Mouse (Mus musculus) liver, adult 2 months (tissue): ENCODE data around the gene Dohh. TPM values are rescaled to one million over a fixed set of nuclear protein-coding genes. Genes with fewer than 3 reads are reported as not detected.

Source experiments
- DNase-seq: peaks from one replicate; pipeline ENCODE4 v3.0.0-alpha.2; 2011; ENCODE audit warnings: low read depth, low spot score; ENCODE audit errors: extremely low read depth
- H3K27ac ChIP-seq: fragments of 200-500 bp; replicated peaks from 2 replicates; pipeline ENCODE4 v1.5.1; 2012; ENCODE audit warnings: low read depth, mild to moderate bottlenecking, control low read depth, inconsistent platforms, low read length; ENCODE audit not compliant: insufficient read depth
- H3K27me3 ChIP-seq: fragments of 200-500 bp; 2 replicates; pipeline ENCODE4 v1.6.1; 2012; ENCODE audit warnings: mild to moderate bottlenecking, moderate library complexity, low read length, inconsistent platforms; ENCODE audit not compliant: control insufficient read depth, insufficient read depth
- H3K36me3 ChIP-seq: fragments of 200-500 bp; 2 replicates; pipeline ENCODE4 v1.6.1; 2012; ENCODE audit warnings: low read length, inconsistent platforms; ENCODE audit not compliant: control insufficient read depth, insufficient read depth
- H3K4me1 ChIP-seq: fragments of 200-500 bp; 2 replicates; pipeline ENCODE4 v1.6.1; 2011; ENCODE audit warnings: low read length; ENCODE audit not compliant: control insufficient read depth, insufficient read depth
- H3K4me3 ChIP-seq: fragments of 200-500 bp; 2 replicates; pipeline ENCODE4 v1.5.1; 2011; ENCODE audit warnings: low read depth, mild to moderate bottlenecking, control low read depth, low read length, moderate library complexity; ENCODE audit not compliant: insufficient read depth
- H3K79me2 ChIP-seq: fragments of 200-500 bp; 2 replicates; pipeline ENCODE4 v1.6.1; 2012; ENCODE audit warnings: inconsistent platforms, mild to moderate bottlenecking, low read length, moderate library complexity; ENCODE audit not compliant: control insufficient read depth, insufficient read depth
- H3K9ac ChIP-seq: fragments of 200-500 bp; 2 replicates; pipeline ENCODE4 v1.6.1; 2012; ENCODE audit warnings: low read depth, mild to moderate bottlenecking, control low read depth, inconsistent platforms, low read length
- CTCF ChIP-seq: fragments of 200-500 bp; IDR thresholded peaks from 2 replicates; pipeline ENCODE4 v1.5.1; 2011; ENCODE audit warnings: low read depth, low read length, control low read depth
- POLR2A ChIP-seq: fragments of 200-500 bp; IDR thresholded peaks from 2 replicates; pipeline ENCODE4 v1.6.1; 2011; ENCODE audit warnings: low read length, control low read depth; ENCODE audit not compliant: insufficient read depth; ENCODE audit errors: extremely low read depth
- WGBS: fragments of 180-500 bp; shearing (Covaris S2); methylation state at CpG from one replicate; pipeline ENCODE4 v1.1.7; 2018; 5-methylcytosine and 5-hydroxymethylcytosine counted together
- polyA plus RNA-seq: library from polyadenylated mRNA; depleted of rRNA; stranded (reverse); fragments of >200 nt; gene quantifications from 2 replicates; pipeline ENCODE4 v1.2.3, GENCODE M21; 2012
- total RNA-seq: library from RNA; depleted of rRNA; stranded (reverse); fragments of >200 nt; gene quantifications from 2 replicates; pipeline ENCODE4 v1.2.3, GENCODE M21; 2014

The Dohh gene
- total and polyA plus RNA-seq, 2 experiments, result 39.7 to 49.7 TPM

DNA sequence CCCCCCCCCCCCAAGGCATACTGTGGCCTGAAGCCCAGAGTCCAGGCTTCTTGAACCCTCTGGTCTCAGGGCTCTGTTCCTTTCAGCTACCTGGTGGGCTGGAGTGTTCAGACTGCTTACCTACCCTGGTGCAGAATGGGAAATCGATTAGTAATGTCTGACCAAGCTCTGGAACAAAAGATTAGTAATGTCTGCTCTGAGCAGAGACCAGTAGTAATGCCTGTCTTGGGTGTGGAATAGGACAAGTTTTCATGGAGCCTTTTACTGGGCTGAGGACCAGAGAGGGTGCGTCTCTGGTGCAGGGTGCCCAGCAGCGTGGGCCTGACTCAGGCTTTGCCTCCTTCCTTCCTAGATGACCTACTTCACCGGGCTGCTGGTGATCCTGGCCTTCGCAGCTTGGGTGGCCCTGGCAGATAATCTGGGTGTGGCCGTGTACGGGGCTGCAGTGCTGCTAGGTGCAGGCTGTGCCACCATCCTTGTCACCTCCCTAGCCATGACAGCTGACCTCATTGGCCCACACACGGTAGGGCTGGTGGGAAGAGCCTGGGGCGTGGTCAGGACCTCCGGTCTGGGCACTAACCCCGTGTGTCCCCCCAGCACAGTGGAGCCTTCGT, 21.8 kb upstream of the Dohh start:
- no peak for DNase-seq
- TF ChIP-seq POLR2A (no peak), CTCF (no peak)
- Histone ChIP-seq H3K4me3 (no peak overlapping the region), H3K79me2 (0 out of 2 replicates have a peak, but pooled peaks cover 3% of the 10 kb centered on the region), H3K4me1 (peaks cover 12% of the 10 kb centered on the region), H3K27me3 (no peaks in the 10 kb centered on the region), H3K36me3 (no peaks in the 10 kb centered on the region), H3K27ac (no peak overlapping the region), H3K9ac (no peak overlapping the region)
- 82% methylated on average over 12 of the region's 12 CpGs for WGBS

- Histone ChIP-seq H3K4me3 (no peak overlapping the region), H3K4me1 (peaks cover 3% of the 10 kb centered on the region; the same call in 1 of the 2 replicates), H3K9ac (no peak overlapping the region), H3K27me3 (no peaks in the 10 kb centered on the region), H3K79me2 (no peaks in the 10 kb centered on the region), H3K36me3 (no peaks in the 10 kb centered on the region), H3K27ac (no peak overlapping the region)
- TF ChIP-seq CTCF (no peak), POLR2A (no peak)
- WGBS, result 76% methylated on average over 54 of the region's 54 CpGs
- DNase-seq, result no peak
These were observed 20.5 kb upstream of the Dohh start for GRCm38 (mm10) chr10:81363436-81364346.

DNA sequence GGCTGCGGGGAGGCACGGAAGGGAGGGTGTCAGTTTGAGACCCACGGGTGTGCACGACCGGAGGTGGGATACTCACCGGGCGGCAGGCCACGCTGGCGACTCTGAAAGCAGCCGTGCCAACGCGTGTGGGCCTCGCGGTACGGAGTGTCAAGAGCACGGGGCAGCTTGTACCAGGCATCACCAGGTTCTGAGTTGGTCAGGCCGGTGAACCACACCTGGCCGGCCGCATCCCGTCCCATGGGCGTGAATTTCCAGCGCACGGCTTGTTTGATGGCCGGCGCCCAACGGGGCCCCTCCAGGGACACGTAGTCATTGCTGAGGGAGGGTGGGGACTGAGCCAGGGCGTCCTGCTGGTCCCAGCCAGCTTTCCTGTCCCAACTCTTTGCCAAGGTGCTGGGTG, 19.6 kb upstream of the Dohh start:
- 53% methylated on average over 28 of the region's 28 CpGs for WGBS
- DNase-seq, result no peak
- no peaks in the 10 kb centered on the region; the same call in 1 of the 2 replicates for H3K36me3 ChIP-seq
- no peak for TF ChIP-seq CTCF
- TF ChIP-seq POLR2A, result no peak
- H3K4me3 ChIP-seq, result no peak overlapping the region
- no peak overlapping the region for H3K27ac ChIP-seq
- H3K9ac ChIP-seq, result no peak overlapping the region
- H3K27me3 ChIP-seq, result no peaks in the 10 kb centered on the region
- H3K79me2 ChIP-seq, result no peaks in the 10 kb centered on the region
- H3K4me1 ChIP-seq, result no peaks in the 10 kb centered on the region

GRCm38 (mm10) chr10:81365073-81365472, 19.2 kb upstream of the Dohh start:
- DNase-seq, result no peak
- WGBS, result 58% methylated on average over 4 of the region's 4 CpGs
- Histone ChIP-seq H3K9ac (no peak overlapping the region), H3K36me3 (no peaks in the 10 kb centered on the region; the same call in 1 of the 2 replicates), H3K27me3 (no peaks in the 10 kb centered on the region), H3K4me1 (no peaks in the 10 kb centered on the region), H3K27ac (no peak overlapping the region), H3K4me3 (no peak overlapping the region), H3K79me2 (no peaks in the 10 kb centered on the region)
- TF ChIP-seq CTCF (no peak), POLR2A (no peak)

GRCm38 (mm10) chr10:81365672-81366476, 18.4 kb upstream of the Dohh start, which contains the start of gene 4930404N11Rik:
Gene 4930404N11Rik, minus strand, starts transcription at chr10:81365816.
- no peak within 1 kb of the TSS for H3K27ac ChIP-seq
- TF ChIP-seq POLR2A (no peak), CTCF (no peak)
- 55% methylated on average over 12 of the region's 12 CpGs for WGBS
- no peak within 1 kb of the TSS for H3K4me3 ChIP-seq
- no peak for DNase-seq
- no peak within 1 kb of the TSS for H3K9ac ChIP-seq
- H3K4me1 ChIP-seq, result no peaks in the 10 kb centered on the region
- H3K36me3 ChIP-seq, result no peaks in the 10 kb centered on the region; the same call in 1 of the 2 replicates
- H3K27me3 ChIP-seq, result no peaks in the 10 kb centered on the region
- no peaks in the 10 kb centered on the region for H3K79me2 ChIP-seq
